Mouse (Mus musculus) neural tube, embryonic 12.5 days (tissue): ENCODE data around the gene Cd6. TPM values are rescaled to one million over a fixed set of nuclear protein-coding genes. Genes with fewer than 3 reads are reported as not detected.

Experiments used
- ATAC-seq: fragments of 200-750 bp; cut with Nextera tagmentation; 2 replicates; pipeline ENCODE4 v1.8.0; 2017; ENCODE audit warnings: low read depth, mild to moderate bottlenecking, moderate TSS enrichment, moderate library complexity; ENCODE audit not compliant: low FRiP score
- H3K27ac ChIP-seq: fragments of 300-500 bp; sonication (generic); 2 replicates; pipeline ENCODE4 v1.5.1; 2016
- H3K27me3 ChIP-seq: fragments of 300-500 bp; sonication (generic); replicated peaks from 2 replicates; pipeline ENCODE4 v1.6.1; 2016; ENCODE audit warnings: mild to moderate bottlenecking
- H3K36me3 ChIP-seq: fragments of 300-500 bp; sonication (generic); 2 replicates; pipeline ENCODE4 v1.6.1; 2016; ENCODE audit warnings: mild to moderate bottlenecking
- H3K4me1 ChIP-seq: fragments of 300-500 bp; sonication (generic); 2 replicates; pipeline ENCODE4 v1.6.1; 2016
- H3K4me2 ChIP-seq: fragments of 300-500 bp; sonication (generic); replicated peaks from 2 replicates; pipeline ENCODE4 v1.6.1; 2016; ENCODE audit warnings: mild to moderate bottlenecking
- H3K4me3 ChIP-seq: fragments of 300-500 bp; sonication (generic); 2 replicates; pipeline ENCODE4 v1.5.1; 2016
- H3K9ac ChIP-seq: fragments of 300-500 bp; sonication (generic); 2 replicates; pipeline ENCODE4 v1.6.1; 2016; ENCODE audit warnings: mild to moderate bottlenecking
- H3K9me3 ChIP-seq: fragments of 300-500 bp; sonication (generic); 2 replicates; pipeline ENCODE4 v1.6.1; 2016; ENCODE audit warnings: mild to moderate bottlenecking
- WGBS: fragments of 180-500 bp; shearing (Covaris S2); methylation state at CpG from one replicate; pipeline ENCODE4 v1.1.7; 2016; 5-methylcytosine and 5-hydroxymethylcytosine counted together
- polyA plus RNA-seq: library from polyadenylated mRNA; unstranded; fragments of >200 nt; fragmentation: Nextera tagmentation; extraction: Ambion mirVana; gene quantifications from 2 replicates; pipeline ENCODE4 v1.2.1, GENCODE M21; 2016

Gene Cd6
- polyA plus RNA-seq, 1 experiment from 2014 or later: not detected

DNA sequence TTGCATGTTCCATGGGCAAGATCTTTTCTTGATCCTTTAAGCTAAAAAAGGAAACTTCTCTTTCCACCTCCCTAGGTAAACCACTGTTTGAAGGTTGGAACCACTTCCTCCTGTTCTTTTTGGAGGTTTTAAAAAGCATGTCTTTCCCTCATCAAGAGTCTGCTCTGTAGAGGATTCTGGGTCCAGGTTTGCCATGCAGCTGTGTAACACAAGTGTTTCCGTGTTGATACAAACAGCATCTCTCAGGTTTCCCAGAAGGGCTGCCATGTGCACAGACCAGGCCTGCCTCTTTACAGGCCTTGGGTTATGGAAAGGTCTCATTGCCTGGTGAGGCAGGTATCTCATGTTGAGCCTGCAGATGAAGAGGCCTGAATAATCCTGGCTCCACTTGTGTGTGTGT lies 78.3 kb downstream of the Cd6 start:
- no peak overlapping the region for H3K4me2 ChIP-seq
- ATAC-seq: no peak
- no peaks in the 10 kb centered on the region for H3K27me3 ChIP-seq
- no peaks in the 10 kb centered on the region for H3K36me3 ChIP-seq
- no peak overlapping the region for H3K4me3 ChIP-seq
- H3K27ac ChIP-seq: no peak overlapping the region
- 98% methylated on average over 1 of the region's 1 CpGs for WGBS
- no peak overlapping the region for H3K9ac ChIP-seq
- no peaks in the 10 kb centered on the region for H3K9me3 ChIP-seq
- H3K4me1 ChIP-seq: no peaks in the 10 kb centered on the region

DNA sequence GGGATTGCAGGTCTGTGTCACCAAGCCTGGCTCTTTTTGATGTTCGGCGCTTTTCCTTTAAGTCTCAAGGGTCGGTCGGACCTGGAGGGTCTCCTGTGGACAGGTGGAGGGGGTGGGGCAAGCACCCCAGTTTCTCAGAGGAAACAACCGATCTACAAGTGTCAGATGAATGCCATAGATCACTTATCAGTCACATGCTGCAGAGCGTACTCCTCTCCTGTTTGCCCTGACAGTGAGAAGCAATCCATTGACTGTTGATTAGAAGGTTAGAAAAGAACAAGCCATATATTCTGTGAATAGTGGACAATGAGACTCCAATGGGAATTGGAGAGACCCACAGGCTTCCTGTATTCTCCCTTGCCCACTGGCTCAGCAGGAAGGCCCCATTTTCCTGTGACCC lies 79.7 kb downstream of the Cd6 start:
- 82% methylated on average over 6 of the region's 6 CpGs for WGBS
- Histone ChIP-seq H3K4me1 (no peaks in the 10 kb centered on the region), H3K4me2 (no peak overlapping the region), H3K4me3 (no peak overlapping the region), H3K9ac (no peak overlapping the region), H3K9me3 (no peaks in the 10 kb centered on the region), H3K36me3 (no peaks in the 10 kb centered on the region), H3K27me3 (no peaks in the 10 kb centered on the region), H3K27ac (no peak overlapping the region)
- ATAC-seq: no peak

DNA sequence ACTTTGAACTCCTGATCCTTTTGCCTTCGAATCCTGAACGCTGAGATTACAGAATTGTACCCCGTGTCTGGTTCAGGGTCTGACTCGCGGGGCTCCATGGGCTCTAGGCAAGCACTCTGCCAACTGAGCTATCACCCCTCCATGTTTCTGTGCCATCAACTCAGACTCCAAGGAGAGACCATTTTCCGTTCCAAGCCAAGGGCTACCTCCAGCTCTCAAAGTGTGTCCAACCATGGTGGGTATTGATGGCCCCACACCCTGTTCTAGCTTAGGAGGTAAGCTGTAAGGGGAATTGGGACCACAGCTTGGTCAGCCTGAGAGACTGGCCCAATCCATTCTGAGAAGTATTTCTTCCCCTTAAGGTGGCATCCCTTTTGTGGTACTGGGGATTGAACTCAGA lies 80.6 kb downstream of the Cd6 start:
- no peak for ATAC-seq
- Histone ChIP-seq H3K27ac (no peak overlapping the region), H3K4me1 (no peaks in the 10 kb centered on the region), H3K4me2 (no peak overlapping the region), H3K9ac (no peak overlapping the region), H3K27me3 (no peaks in the 10 kb centered on the region), H3K36me3 (no peaks in the 10 kb centered on the region), H3K9me3 (no peaks in the 10 kb centered on the region), H3K4me3 (no peak overlapping the region)
- 95% methylated on average over 6 of the region's 6 CpGs for WGBS

DNA sequence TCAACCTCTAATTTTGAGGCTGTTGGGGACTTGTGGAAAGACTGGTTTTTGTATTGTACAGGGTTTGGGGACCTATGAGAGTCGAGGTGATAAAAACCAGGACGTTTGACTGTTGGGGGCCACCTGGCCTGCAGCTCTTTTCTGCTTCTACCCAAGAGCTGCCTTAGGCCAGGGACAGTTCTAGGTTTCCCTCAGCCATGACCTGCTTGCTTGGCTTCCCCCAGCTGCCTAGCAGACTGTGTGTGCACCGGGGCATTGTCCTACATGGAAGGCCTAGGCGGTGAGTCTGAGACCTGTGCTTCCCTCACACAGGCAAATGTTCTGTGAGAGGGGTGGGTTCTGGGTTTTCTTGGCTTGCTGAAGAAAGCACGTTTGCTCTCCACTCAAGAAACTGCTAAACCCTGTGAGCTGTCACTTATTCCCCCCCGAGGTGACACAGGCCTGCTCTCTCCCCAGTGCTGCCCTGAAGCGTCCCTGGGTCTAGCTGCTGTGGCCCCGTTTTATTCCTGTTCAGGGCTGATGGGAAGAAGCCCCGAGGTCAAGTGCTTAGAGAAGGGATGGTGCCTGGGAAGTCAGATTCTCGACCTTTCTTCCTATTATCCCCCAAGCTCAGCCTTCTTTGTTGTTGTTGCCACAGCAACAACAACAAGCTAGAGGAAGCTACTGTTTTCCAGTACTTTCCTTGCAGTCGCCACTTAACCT lies 81.3 kb downstream of the Cd6 start:
- no peak overlapping the region for H3K27ac ChIP-seq
- H3K9ac ChIP-seq: no peak overlapping the region
- H3K27me3 ChIP-seq: no peaks in the 10 kb centered on the region
- H3K36me3 ChIP-seq: no peaks in the 10 kb centered on the region
- ATAC-seq: no peak
- no peaks in the 10 kb centered on the region for H3K9me3 ChIP-seq
- no peak overlapping the region for H3K4me2 ChIP-seq
- no peaks in the 10 kb centered on the region for H3K4me1 ChIP-seq
- H3K4me3 ChIP-seq: no peak overlapping the region
- whole genome bisulfite sequencing: 62% methylated on average over 11 of the region's 11 CpGs

DNA sequence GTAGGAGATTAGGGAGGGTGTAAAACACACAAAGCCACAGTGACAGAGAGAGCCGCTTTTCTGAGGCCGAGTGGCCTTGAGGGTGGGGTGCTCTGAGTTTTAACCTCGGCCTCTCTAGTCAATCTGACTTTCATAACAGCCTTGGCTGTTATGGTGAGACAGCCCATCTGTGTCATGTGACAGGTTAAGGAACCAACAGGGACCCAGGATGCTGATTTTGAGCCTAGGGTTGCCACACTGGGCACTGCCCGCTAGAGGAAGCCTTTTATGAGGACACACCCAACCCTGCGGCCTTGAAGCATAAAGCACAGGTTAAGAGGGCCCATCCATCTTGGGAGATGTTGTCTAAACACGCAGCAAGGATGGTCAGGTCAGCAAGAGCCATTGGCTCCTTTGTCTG lies 82.1 kb downstream of the Cd6 start:
- no peak for ATAC-seq
- WGBS: 85% methylated on average over 6 of the region's 6 CpGs
- Histone ChIP-seq H3K9ac (no peak overlapping the region), H3K27me3 (no peaks in the 10 kb centered on the region), H3K27ac (no peak overlapping the region), H3K9me3 (no peaks in the 10 kb centered on the region), H3K4me2 (no peak overlapping the region), H3K36me3 (no peaks in the 10 kb centered on the region), H3K4me3 (no peak overlapping the region), H3K4me1 (no peaks in the 10 kb centered on the region)

DNA sequence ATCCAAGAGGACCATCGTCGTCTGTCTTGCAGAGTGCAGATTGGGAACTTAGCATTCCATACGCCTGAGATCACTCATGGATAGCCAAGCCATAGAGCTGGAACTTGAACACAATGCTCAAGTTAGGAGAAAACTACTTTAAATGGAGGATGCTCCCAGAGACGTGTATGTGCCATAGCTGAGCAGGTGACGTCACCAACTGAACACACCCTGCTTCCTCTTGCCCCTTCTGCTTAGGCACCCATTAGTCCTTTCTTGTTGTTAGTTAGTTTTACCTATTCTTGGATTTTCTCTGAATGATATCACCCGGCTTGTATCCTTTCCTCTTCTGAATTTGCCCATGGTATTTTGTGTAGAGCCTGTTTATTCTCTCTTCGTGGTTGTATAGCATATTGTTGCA lies 82.7 kb downstream of the Cd6 start:
- 86% methylated on average over 7 of the region's 7 CpGs for WGBS

DNA sequence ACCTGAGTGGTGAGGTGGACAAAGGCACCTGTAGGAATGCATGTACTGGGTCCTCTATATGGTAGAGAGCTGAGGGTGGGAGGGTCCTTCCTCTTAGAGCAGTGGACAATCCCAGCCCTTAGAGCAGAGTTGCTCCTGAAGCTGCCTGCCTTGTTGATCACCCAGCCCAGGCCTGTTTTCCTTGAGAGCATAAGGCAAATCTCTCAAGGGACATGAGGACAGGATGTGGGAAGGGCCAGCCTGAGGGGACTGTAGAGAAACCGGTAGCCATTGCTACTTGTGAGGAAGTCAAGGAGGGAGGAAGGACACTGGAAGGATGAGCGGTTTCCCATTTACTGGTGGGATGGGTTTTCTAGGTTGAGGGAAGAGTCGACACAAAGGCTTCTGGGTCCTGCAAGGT lies 87.3 kb downstream of the Cd6 start:
- Histone ChIP-seq H3K9ac (no peak overlapping the region), H3K4me3 (no peak overlapping the region), H3K27ac (no peak overlapping the region), H3K4me2 (no peak overlapping the region), H3K27me3 (no peaks in the 10 kb centered on the region), H3K36me3 (no peaks in the 10 kb centered on the region), H3K9me3 (no peaks in the 10 kb centered on the region), H3K4me1 (no peaks in the 10 kb centered on the region)
- 78% methylated on average over 3 of the region's 3 CpGs for WGBS
- ATAC-seq: no peak

More for the DNA sequence above, 82.7 kb downstream of the Cd6 start:
- H3K9me3 ChIP-seq: no peaks in the 10 kb centered on the region
- no peaks in the 10 kb centered on the region for H3K36me3 ChIP-seq
- H3K4me1 ChIP-seq: no peaks in the 10 kb centered on the region
- H3K27ac ChIP-seq: no peak overlapping the region
- no peak overlapping the region for H3K4me3 ChIP-seq
- no peak overlapping the region for H3K4me2 ChIP-seq
- ATAC-seq: no peak
- H3K27me3 ChIP-seq: no peaks in the 10 kb centered on the region
- H3K9ac ChIP-seq: no peak overlapping the region

DNA sequence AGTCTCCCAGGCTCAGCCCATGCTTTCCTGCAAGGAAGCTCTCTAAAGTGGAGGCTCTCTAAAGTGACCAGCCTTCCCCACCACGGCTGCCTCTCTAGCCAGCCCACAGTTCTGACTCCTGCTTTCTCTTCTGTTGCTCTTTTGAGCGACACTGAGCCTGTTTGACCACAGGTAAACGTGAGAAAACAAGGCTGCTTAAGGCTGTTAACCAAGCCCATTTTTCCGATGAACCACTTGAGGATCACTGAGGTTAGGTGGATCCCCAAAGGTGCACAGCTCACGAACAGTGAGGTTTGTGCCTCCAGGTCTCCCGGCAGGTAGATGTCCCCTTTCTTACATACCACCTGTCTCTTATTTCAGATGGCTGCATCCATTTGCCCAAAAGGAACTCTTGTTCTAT lies 87.7 kb downstream of the Cd6 start:
- Histone ChIP-seq H3K9ac (no peak overlapping the region), H3K27me3 (no peaks in the 10 kb centered on the region), H3K4me3 (no peak overlapping the region), H3K27ac (no peak overlapping the region), H3K9me3 (no peaks in the 10 kb centered on the region), H3K4me1 (no peaks in the 10 kb centered on the region), H3K36me3 (no peaks in the 10 kb centered on the region), H3K4me2 (no peak overlapping the region)
- ATAC-seq: no peak
- WGBS: 82% methylated on average over 6 of the region's 6 CpGs

DNA sequence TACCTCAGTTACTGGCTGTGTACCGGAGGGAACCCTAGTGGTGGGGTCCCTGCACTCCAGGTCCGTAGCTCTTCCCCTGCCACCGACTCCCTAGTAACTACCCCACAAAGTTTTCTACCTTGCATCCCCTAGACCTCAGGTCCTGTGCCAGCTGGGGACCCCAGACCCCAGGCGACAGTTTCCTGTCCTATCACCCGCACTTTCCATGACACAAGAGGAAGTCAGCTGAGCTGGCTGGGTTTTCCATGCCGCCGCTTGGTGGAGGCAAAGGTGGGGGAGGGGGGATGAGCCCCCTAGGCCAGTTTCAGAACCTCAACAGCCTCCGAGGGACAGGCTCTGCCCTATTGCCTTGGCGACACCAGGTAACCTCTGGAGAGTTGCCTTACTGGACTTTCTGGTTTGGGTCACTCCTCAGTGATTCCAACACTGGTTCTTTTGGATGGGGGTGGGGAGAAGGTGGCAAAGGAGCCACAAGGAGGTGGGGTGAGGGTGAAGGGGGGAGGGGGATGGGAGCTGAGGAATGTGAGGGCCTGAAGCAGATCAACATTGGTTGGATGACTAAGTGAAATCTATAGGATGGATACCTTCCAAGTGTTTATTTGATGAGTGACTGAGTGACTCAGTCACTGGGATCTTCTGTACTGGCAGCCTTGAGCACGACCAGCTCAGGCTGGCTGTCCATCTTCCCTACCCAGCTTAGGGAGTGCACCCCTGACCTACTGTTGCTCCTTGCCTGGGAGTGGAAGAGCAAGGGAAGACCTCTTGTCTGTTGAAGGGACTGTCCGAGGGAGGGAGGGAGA lies 89.0 kb downstream of the Cd6 start:
- H3K4me2 ChIP-seq: no peak overlapping the region
- H3K4me3 ChIP-seq: no peak overlapping the region
- no peak overlapping the region for H3K27ac ChIP-seq
- no peaks in the 10 kb centered on the region for H3K9me3 ChIP-seq
- no peak for ATAC-seq
- H3K9ac ChIP-seq: no peak overlapping the region
- H3K36me3 ChIP-seq: no peaks in the 10 kb centered on the region
- 53% methylated on average over 11 of the region's 11 CpGs for WGBS
- no peaks in the 10 kb centered on the region for H3K4me1 ChIP-seq
- no peaks in the 10 kb centered on the region for H3K27me3 ChIP-seq

DNA sequence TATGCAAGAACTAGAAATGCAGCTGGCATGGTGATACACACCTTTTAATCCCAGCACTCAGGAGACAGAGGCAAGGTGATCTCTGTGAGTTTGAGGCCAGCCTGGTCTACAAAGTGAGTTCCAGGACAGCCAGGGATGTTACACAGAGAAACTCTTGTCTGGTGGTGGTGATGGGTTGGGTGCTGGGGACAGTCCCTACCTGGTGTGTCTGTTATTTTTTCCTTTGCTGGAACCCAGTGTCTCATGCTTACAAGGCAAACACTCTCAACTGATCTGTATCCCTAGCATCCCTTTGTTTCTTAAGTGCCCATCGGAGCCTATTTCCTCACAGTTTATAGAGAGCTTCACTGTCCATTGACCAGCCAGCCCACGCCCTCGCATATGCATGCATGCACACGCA lies 89.9 kb downstream of the Cd6 start:
- 90% methylated on average over 4 of the region's 4 CpGs for WGBS
- no peaks in the 10 kb centered on the region for H3K27me3 ChIP-seq
- no peaks in the 10 kb centered on the region for H3K9me3 ChIP-seq
- no peaks in the 10 kb centered on the region for H3K4me1 ChIP-seq
- no peak overlapping the region for H3K9ac ChIP-seq
- H3K36me3 ChIP-seq: no peaks in the 10 kb centered on the region
- no peak overlapping the region for H3K4me2 ChIP-seq
- H3K4me3 ChIP-seq: no peak overlapping the region
- no peak for ATAC-seq
- H3K27ac ChIP-seq: no peak overlapping the region
